10 mouse cellular contexts compared by ENCODE assay signal in the genomic region with DNA sequence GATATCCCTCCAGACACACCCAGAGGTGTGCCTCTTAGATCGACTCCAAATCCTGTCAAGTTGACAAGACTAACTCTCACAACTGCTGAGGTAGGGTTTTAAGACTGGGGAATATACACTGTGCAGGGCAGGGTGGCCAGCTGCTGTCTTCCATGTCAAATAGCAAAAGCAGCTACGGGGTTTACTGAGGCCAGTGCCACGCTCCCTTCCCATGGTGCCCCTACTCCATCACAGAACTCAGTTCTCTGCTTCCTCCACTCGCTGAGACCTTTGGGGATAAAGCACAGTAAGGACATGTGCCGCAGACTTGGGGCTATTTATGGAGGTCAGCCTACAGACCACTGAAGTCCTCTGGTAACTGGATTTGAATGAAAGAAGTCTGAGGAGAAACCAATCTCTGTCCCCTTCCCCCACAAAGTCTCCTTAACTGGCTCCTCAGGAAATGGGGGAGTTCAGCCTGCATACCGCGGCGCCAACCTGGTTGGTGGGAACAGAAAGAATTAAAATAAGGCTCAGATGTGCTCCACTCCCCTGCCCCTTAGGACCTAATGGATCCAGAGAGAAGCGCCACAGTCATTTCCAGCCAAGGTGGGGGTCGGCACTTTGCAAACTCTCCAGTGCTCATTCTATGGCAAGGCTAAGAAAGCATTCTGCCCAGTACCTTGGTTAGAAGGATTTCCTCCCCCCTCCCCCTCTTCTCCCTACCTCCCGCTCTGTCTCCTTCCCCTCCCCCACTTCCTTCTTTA.
DNase-seq lines count a peak whose midpoint lies in the region; ATAC-seq lines count a peak whose summit lies in the region.
"Had no signal": no experiment of that assay in that cellular context is flagged by ENCODE, and none has a peak within 500 bp of the region (broad histone marks: within the 10 kb centered on the region; RNA-seq: fewer than 3 reads in every experiment).

No protein-coding gene starts in this region.

- intact Hi-C loops in heart, postnatal 14 days (cut with DNase I), result no loop called here
- intact Hi-C loops in left cerebral cortex, postnatal 4 days (cut with DNase I), result no loop called here

- peaks cover 5% of the 10 kb centered on the region; the same call in 1 of the 2 replicates for H3K4me1 ChIP-seq in heart, embryonic 11.5 days (ENCODE audit: control insufficient read depth, insufficient read depth, low read length)
- peaks cover 4% of the 10 kb centered on the region; the same call in 1 of the 2 replicates for H3K4me1 ChIP-seq in hindbrain, embryonic 12.5 days

- H3K36me3 ChIP-seq in heart, embryonic 11.5 days (ENCODE audit: control insufficient read depth, insufficient read depth, low read length), result no peaks in the 10 kb centered on the region
- no peaks in the 10 kb centered on the region for H3K36me3 ChIP-seq in hindbrain, embryonic 12.5 days

- peak overlapping the region; percentile 77 for H3K4me2 ChIP-seq in heart, embryonic 11.5 days
- H3K4me2 ChIP-seq in hindbrain, embryonic 12.5 days (replicated peaks), result peak overlapping the region; percentile 38

- peak overlapping the region; percentile 38 for H3K4me3 ChIP-seq in heart, embryonic 11.5 days (ENCODE audit: low read depth, low read length)
- H3K4me3 ChIP-seq in hindbrain, embryonic 12.5 days, result 0 out of 2 replicates have a peak overlapping the region, but pooled peaks have one; percentile 2

- 0 out of 2 replicates have a peak overlapping the region, but pooled peaks have one; percentile 22 for H3K27ac ChIP-seq in heart, embryonic 11.5 days (ENCODE audit: low read depth, low read length)
- peak overlapping the region; percentile 35; the same call in 1 of the 2 replicates for H3K27ac ChIP-seq in hindbrain, embryonic 12.5 days

- DNase-seq in heart, postnatal 14 days, result no peak
- DNase-seq in embryo, embryonic 10 days (ENCODE audit: low spot score), result peak; percentile 42
- DNase-seq in ovary, adult 18-20 months (ENCODE audit: low spot score), result no peak
- DNase-seq in spleen, postnatal 10 days (ENCODE audit: low spot score in 2 of 2), result no peak
- DNase-seq in left cerebral cortex, postnatal 4 days, result no peak
- DNase-seq: cerebellum, postnatal 36 days had no signal

- no peak for ATAC-seq in heart, embryonic 11.5 days (replicated peaks; ENCODE audit: insufficient number of reproducible peaks, low FRiP score, low TSS enrichment)
- ATAC-seq in hindbrain, embryonic 12.5 days (ENCODE audit: low FRiP score), result no peak
- peak; percentile 39; the same call in 1 of the 2 replicates for ATAC-seq in megakaryocyte-erythroid progenitor cell, adult 5-6 weeks (replicated peaks; ENCODE audit: low FRiP score, low TSS enrichment, poor library complexity, severe bottlenecking)
- ATAC-seq: inflammation-experienced regulatory T-cells, adult 6 months had no signal

- no peaks in the 10 kb centered on the region for H3K9me3 ChIP-seq in heart, embryonic 11.5 days (replicated peaks; ENCODE audit: control insufficient read depth, low read length)
- no peaks in the 10 kb centered on the region for H3K9me3 ChIP-seq in hindbrain, embryonic 12.5 days (replicated peaks)

- no peaks in the 10 kb centered on the region for H3K27me3 ChIP-seq in heart, embryonic 11.5 days (ENCODE audit: control insufficient read depth, insufficient read depth, low read length)
- no peaks in the 10 kb centered on the region for H3K27me3 ChIP-seq in hindbrain, embryonic 12.5 days

- peak overlapping the region; percentile 59; the same call in 1 of the 2 replicates for H3K9ac ChIP-seq in heart, embryonic 11.5 days (ENCODE audit: low read depth, low read length)
- no peak overlapping the region for H3K9ac ChIP-seq in hindbrain, embryonic 12.5 days

- WGBS in heart, embryonic 11.5 days (ENCODE audit: insufficient replicate concordance), result 9% methylated on average over 11 of the region's 11 CpGs
- WGBS in hindbrain, embryonic 12.5 days, result 27% methylated on average over 11 of the region's 11 CpGs
